Mouse (Mus musculus) gastrocnemius, adult 18-20 months (tissue): ENCODE data around the gene Psmc4. TPM values are rescaled to one million over a fixed set of nuclear protein-coding genes. Genes with fewer than 3 reads are reported as not detected.

Experiments
- total RNA-seq, 2 experiments: library from RNA; stranded (reverse); gene quantifications; 2 replicates each; pipeline ENCODE4 v1.2.3; 2021

The Psmc4 gene
- total RNA-seq, 2 experiments from 2014 or later, result 97.3 to 98.6 TPM

Other genes starting within 250 kb of the Psmc4 start
- gene Zfp626, start 242.9 kb downstream of the Psmc4 start, total RNA-seq, result 1 to 10 TPM; 3.3 to 4.1 TPM
- 1 to 10 TPM; 2.2 to 2.9 TPM for gene Zfp59, start 211.5 kb downstream of the Psmc4 start, total RNA-seq
- gene Zfp607a, start 192.6 kb downstream of the Psmc4 start, total RNA-seq, result 1 to 10 TPM; 1.4 to 2.2 TPM
- 1 to 10 TPM; 2.8 to 5.0 TPM for gene Zfp974, start 120.6 kb downstream of the Psmc4 start, total RNA-seq
- 1 to 10 TPM; 7.3 to 8.8 TPM for gene Zfp780b, start 70.9 kb downstream of the Psmc4 start, total RNA-seq
- gene Zfp850, start 36.0 kb downstream of the Psmc4 start, total RNA-seq, result under 1 TPM; 0.24 to 0.34 TPM
- gene Fcgbp, start 21.1 kb upstream of the Psmc4 start, total RNA-seq, result under 1 TPM in 1 of 2 experiments, not detected in 1; 0.73 TPM
- not detected for gene 9530053A07Rik, start 79.4 kb upstream of the Psmc4 start, total RNA-seq
- gene Fbl, start 119.6 kb upstream of the Psmc4 start, total RNA-seq, result 10 to 100 TPM; 21.8 to 23.0 TPM
- gene Dyrk1b, start 129.4 kb upstream of the Psmc4 start, total RNA-seq, result 10 to 100 TPM; 48.1 to 84.1 TPM
- gene Eid2, start 217.8 kb upstream of the Psmc4 start, total RNA-seq, result 1 to 10 TPM; 3.9 to 4.6 TPM
- gene Eid2b, start 227.6 kb upstream of the Psmc4 start, total RNA-seq, result 1 to 10 TPM; 6.3 to 6.9 TPM
- gene Selenov, start 241.1 kb upstream of the Psmc4 start, total RNA-seq, result not detected